Mouse (Mus musculus): Measurements from ENCODE around the gene Il27ra.
"Not testable (repeated sequence)": the region's sequence is repeated elsewhere in the genome, so short reads cannot be mapped to it uniquely, and the experiment has no call there.

Gene Il27ra

GRCm38 (mm10) chr8:83994030-83994429 lies 48.4 kb downstream of the Il27ra start:
- DNase-seq, result no peak

GRCm38 (mm10) chr8:83992488-83992887 lies 49.9 kb downstream of the Il27ra start:
- DNase-seq, result no peak

GRCm38 (mm10) chr8:83990170-83990569 lies 52.2 kb downstream of the Il27ra start:
- DNase-seq, result no peak

- no peak for DNase-seq
Measured at GRCm38 (mm10) chr8:83989243-83989642, 53.1 kb downstream of the Il27ra start.

- DNase-seq, result not testable (repeated sequence)
Measured at GRCm38 (mm10) chr8:83983222-83983621, 59.2 kb downstream of the Il27ra start.

- DNase-seq, result no peak
Measured at GRCm38 (mm10) chr8:83982449-83982848, 59.9 kb downstream of the Il27ra start.

GRCm38 (mm10) chr8:83981533-83981932 lies 60.9 kb downstream of the Il27ra start:
- DNase-seq, result no peak

- DNase-seq, result no peak
Measured at GRCm38 (mm10) chr8:83980845-83981244, 61.5 kb downstream of the Il27ra start.
